Mouse (Mus musculus) heart, embryonic 13.5 days (tissue): ENCODE results near the gene Utp4. TPM values are rescaled to one million over a fixed set of nuclear protein-coding genes. Genes with fewer than 3 reads are reported as not detected.
"Not testable (repeated sequence)": the region's sequence is repeated elsewhere in the genome, so short reads cannot be mapped to it uniquely, and the experiment has no call there.

Experiments
- ATAC-seq: fragments of 200-750 bp; cut with Nextera tagmentation; 2 replicates; pipeline ENCODE4 v1.8.0; 2017; ENCODE audit warnings: moderate TSS enrichment; ENCODE audit not compliant: insufficient number of reproducible peaks, low FRiP score, low TSS enrichment; ENCODE audit errors: extremely low read depth
- H3K27ac ChIP-seq: fragments of 300-500 bp; sonication (generic); replicated peaks from 2 replicates; pipeline ENCODE4 v1.5.1; 2015; ENCODE audit warnings: moderate library complexity, mild to moderate bottlenecking, inconsistent platforms
- H3K27me3 ChIP-seq: fragments of 300-500 bp; sonication (generic); replicated peaks from 2 replicates; pipeline ENCODE4 v1.6.1; 2015; ENCODE audit warnings: mild to moderate bottlenecking, inconsistent platforms
- H3K36me3 ChIP-seq: fragments of 300-500 bp; sonication (generic); 2 replicates; pipeline ENCODE4 v1.6.1; 2015; ENCODE audit warnings: mild to moderate bottlenecking, inconsistent platforms
- H3K4me1 ChIP-seq: fragments of 300-500 bp; sonication (generic); 2 replicates; pipeline ENCODE4 v1.6.1; 2015; ENCODE audit warnings: inconsistent platforms
- H3K4me2 ChIP-seq: fragments of 300-500 bp; sonication (generic); 2 replicates; pipeline ENCODE4 v1.6.1; 2015; ENCODE audit warnings: inconsistent platforms, mild to moderate bottlenecking, moderate library complexity
- H3K4me3 ChIP-seq: fragments of 300-500 bp; sonication (generic); 2 replicates; pipeline ENCODE4 v1.5.1; 2015; ENCODE audit warnings: moderate library complexity, mild to moderate bottlenecking, inconsistent platforms
- H3K9ac ChIP-seq: fragments of 300-500 bp; sonication (generic); 2 replicates; pipeline ENCODE4 v1.6.1; 2015; ENCODE audit warnings: inconsistent platforms, mild to moderate bottlenecking, moderate library complexity
- H3K9me3 ChIP-seq: fragments of 300-500 bp; sonication (generic); 2 replicates; pipeline ENCODE4 v1.6.1; 2016; ENCODE audit warnings: inconsistent platforms
- WGBS: fragments of 180-500 bp; shearing (Covaris S2); methylation state at CpG from one replicate; pipeline ENCODE4 v1.1.7; 2015; ENCODE audit warnings: mixed read lengths; 5-methylcytosine and 5-hydroxymethylcytosine counted together
- polyA plus RNA-seq: library from polyadenylated mRNA; unstranded; fragments of >200 nt; fragmentation: Nextera tagmentation; extraction: Ambion mirVana; gene quantifications from 2 replicates; pipeline ENCODE4 v1.2.1, GENCODE M21; 2015

The Utp4 gene
- polyA plus RNA-seq, 1 experiment from 2014 or later: 43.6 TPM

GRCm38 (mm10) chr8:106906635-106907034 is 13.2 kb downstream of the Utp4 start:
- peak overlapping the region; percentile 51 for H3K27ac ChIP-seq

GRCm38 (mm10) chr8:106907450-106907849 is 14.0 kb downstream of the Utp4 start:
- no peak for ATAC-seq
- Histone ChIP-seq H3K4me2 (no peak overlapping the region), H3K27me3 (no peaks in the 10 kb centered on the region), H3K27ac (peak overlapping the region; percentile 51), H3K9me3 (no peaks in the 10 kb centered on the region), H3K4me3 (no peak overlapping the region), H3K4me1 (no peaks in the 10 kb centered on the region), H3K36me3 (peaks cover 88% of the 10 kb centered on the region), H3K9ac (no peak overlapping the region)
- WGBS: 69% methylated on average over 6 of the region's 6 CpGs

More at GRCm38 (mm10) chr8:106906635-106907034, 13.2 kb downstream of the Utp4 start:
- H3K9me3 ChIP-seq: no peaks in the 10 kb centered on the region
- no peaks in the 10 kb centered on the region for H3K4me1 ChIP-seq
- peaks cover 88% of the 10 kb centered on the region for H3K36me3 ChIP-seq
- H3K4me2 ChIP-seq: no peak overlapping the region
- no peak; the same call in 1 of the 2 replicates for ATAC-seq
- WGBS: 89% methylated on average over 6 of the region's 6 CpGs
- H3K27me3 ChIP-seq: no peaks in the 10 kb centered on the region
- no peak overlapping the region for H3K9ac ChIP-seq
- H3K4me3 ChIP-seq: no peak overlapping the region

GRCm38 (mm10) chr8:106908291-106908690 is 14.9 kb downstream of the Utp4 start:
- peaks cover 87% of the 10 kb centered on the region for H3K36me3 ChIP-seq
- H3K27ac ChIP-seq: no peak overlapping the region
- no peak for ATAC-seq

GRCm38 (mm10) chr8:106913631-106914030 is 20.2 kb downstream of the Utp4 start:
- ATAC-seq: no peak
- H3K36me3 ChIP-seq: peaks cover 85% of the 10 kb centered on the region
- no peak overlapping the region for H3K9ac ChIP-seq
- H3K9me3 ChIP-seq: no peaks in the 10 kb centered on the region; the same call in 1 of the 2 replicates
- H3K4me2 ChIP-seq: no peak overlapping the region
- no peaks in the 10 kb centered on the region for H3K27me3 ChIP-seq
- H3K27ac ChIP-seq: no peak overlapping the region
- 93% methylated on average over 10 of the region's 10 CpGs for WGBS
- H3K4me3 ChIP-seq: no peak overlapping the region
- H3K4me1 ChIP-seq: no peaks in the 10 kb centered on the region

More at GRCm38 (mm10) chr8:106908291-106908690, 14.9 kb downstream of the Utp4 start:
- Histone ChIP-seq H3K9ac (no peak overlapping the region), H3K4me1 (no peaks in the 10 kb centered on the region), H3K4me2 (no peak overlapping the region), H3K27me3 (no peaks in the 10 kb centered on the region), H3K4me3 (no peak overlapping the region), H3K9me3 (no peaks in the 10 kb centered on the region)
- WGBS: 88% methylated on average over 7 of the region's 7 CpGs

GRCm38 (mm10) chr8:106919721-106920394 is 26.4 kb downstream of the Utp4 start:
- no peak overlapping the region for H3K4me2 ChIP-seq
- H3K36me3 ChIP-seq: peaks cover 86% of the 10 kb centered on the region
- ATAC-seq: no peak
- no peaks in the 10 kb centered on the region for H3K9me3 ChIP-seq
- 85% methylated on average over 8 of the region's 8 CpGs for WGBS
- H3K4me1 ChIP-seq: peaks cover 3% of the 10 kb centered on the region
- H3K27ac ChIP-seq: no peak overlapping the region
- H3K9ac ChIP-seq: no peak overlapping the region
- H3K4me3 ChIP-seq: no peak overlapping the region
- no peaks in the 10 kb centered on the region for H3K27me3 ChIP-seq

- H3K9me3 ChIP-seq: no peaks in the 10 kb centered on the region
- H3K4me3 ChIP-seq: no peak overlapping the region
- H3K27ac ChIP-seq: no peak overlapping the region
- 88% methylated on average over 5 of the region's 5 CpGs for WGBS
- H3K36me3 ChIP-seq: peaks cover 81% of the 10 kb centered on the region
- H3K4me2 ChIP-seq: no peak overlapping the region
- no peak for ATAC-seq
- H3K4me1 ChIP-seq: peaks cover 4% of the 10 kb centered on the region
- H3K9ac ChIP-seq: no peak overlapping the region
- H3K27me3 ChIP-seq: no peaks in the 10 kb centered on the region
Observed at GRCm38 (mm10) chr8:106920395-106920741, 26.9 kb downstream of the Utp4 start.

- H3K4me1 ChIP-seq: peaks cover 4% of the 10 kb centered on the region
- no peaks in the 10 kb centered on the region for H3K27me3 ChIP-seq
- H3K4me2 ChIP-seq: no peak overlapping the region
- WGBS: 74% methylated on average over 4 of the region's 4 CpGs
- H3K4me3 ChIP-seq: no peak overlapping the region
- no peak overlapping the region for H3K27ac ChIP-seq
- ATAC-seq: no peak
- H3K9ac ChIP-seq: no peak overlapping the region
- H3K36me3 ChIP-seq: peaks cover 44% of the 10 kb centered on the region
- H3K9me3 ChIP-seq: no peaks in the 10 kb centered on the region
Observed at GRCm38 (mm10) chr8:106924057-106924456, 30.6 kb downstream of the Utp4 start.

- no peak for ATAC-seq
- no peak overlapping the region; the same call in 1 of the 2 replicates for H3K9ac ChIP-seq
- no peaks in the 10 kb centered on the region for H3K9me3 ChIP-seq
- H3K4me2 ChIP-seq: no peak overlapping the region
- H3K4me1 ChIP-seq: peaks cover 10% of the 10 kb centered on the region
- WGBS: 62% methylated on average over 8 of the region's 8 CpGs
- peak overlapping the region; percentile 43 for H3K27ac ChIP-seq
- H3K36me3 ChIP-seq: peaks cover 35% of the 10 kb centered on the region
- H3K4me3 ChIP-seq: no peak overlapping the region
- no peaks in the 10 kb centered on the region for H3K27me3 ChIP-seq
Observed at GRCm38 (mm10) chr8:106924904-106925349, 31.5 kb downstream of the Utp4 start.

GRCm38 (mm10) chr8:106925446-106925845 is 32.0 kb downstream of the Utp4 start:
- Histone ChIP-seq H3K4me2 (no peak overlapping the region), H3K4me3 (no peak overlapping the region), H3K9me3 (no peaks in the 10 kb centered on the region), H3K27ac (no peak overlapping the region), H3K9ac (no peak overlapping the region), H3K4me1 (peaks cover 12% of the 10 kb centered on the region), H3K27me3 (no peaks in the 10 kb centered on the region), H3K36me3 (peaks cover 30% of the 10 kb centered on the region)
- no peak for ATAC-seq
- 84% methylated on average over 4 of the region's 4 CpGs for WGBS

GRCm38 (mm10) chr8:106927247-106927646 is 33.8 kb downstream of the Utp4 start:
- Histone ChIP-seq H3K27ac (no peak overlapping the region), H3K9me3 (no peaks in the 10 kb centered on the region), H3K4me1 (peaks cover 18% of the 10 kb centered on the region), H3K27me3 (no peaks in the 10 kb centered on the region), H3K4me2 (no peak overlapping the region), H3K36me3 (peaks cover 15% of the 10 kb centered on the region), H3K9ac (no peak overlapping the region), H3K4me3 (no peak overlapping the region)
- 50% methylated on average over 4 of the region's 4 CpGs for WGBS
- no peak for ATAC-seq

- H3K4me2 ChIP-seq, H3K4me3 ChIP-seq, H3K27me3 ChIP-seq, H3K9me3 ChIP-seq, ATAC-seq, H3K27ac ChIP-seq, H3K36me3 ChIP-seq, H3K9ac ChIP-seq: not testable (repeated sequence)
- 88% methylated on average over 11 of the region's 11 CpGs for WGBS
- H3K4me1 ChIP-seq: peaks cover 27% of the 10 kb centered on the region
Observed at GRCm38 (mm10) chr8:106928182-106928581, 34.7 kb downstream of the Utp4 start.
